Mouse (Mus musculus): Measurements from ENCODE around the gene Kank1.
A peak's percentile ranks its signal among the peaks of the same experiment; 100 is the strongest.

GRCm38 (mm10) chr19:25237492-25238040, 791 bp downstream of the Kank1 start:
- TF ChIP-seq CTCF (IDR thresholded peaks at IDR 0.05; ENCODE audit: low read depth, low read length) (peak; percentile 31; the same call in 1 of the 2 replicates), POLR2A (IDR thresholded peaks at IDR 0.05; ENCODE audit: extremely low read depth, insufficient read depth, low read length) (no peak)
